Mouse (Mus musculus): ENCODE measurements around the gene Fcamr. TPM values are rescaled to one million over a fixed set of nuclear protein-coding genes. Genes with fewer than 3 reads are reported as not detected.

The Fcamr gene
- total and polyA plus RNA-seq, 3 experiments: not detected

GRCm38 (mm10) chr1:130798037-130798436 lies 2.7 kb upstream of the Fcamr start:
- no peak for DNase-seq (ENCODE audit: low spot score)
- no peaks in the 10 kb centered on the region for H3K9me3 ChIP-seq (replicated peaks)
- no peak overlapping the region for H3K4me3 ChIP-seq (ENCODE audit: low read depth, low read length)
- H3K36me3 ChIP-seq (replicated peaks): no peaks in the 10 kb centered on the region
- no peak for TF ChIP-seq POLR2AphosphoS5 (IDR thresholded peaks at IDR 0.05; ENCODE audit: insufficient replicate concordance, low read depth, low read length)
- TF ChIP-seq GATA2 (IDR thresholded peaks at IDR 0.05; ENCODE audit: borderline replicate concordance, low read depth, low read length): no peak
- TF ChIP-seq CTCF (IDR thresholded peaks at IDR 0.05; ENCODE audit: low read depth, low read length): no peak
- TF ChIP-seq GATA1 (IDR thresholded peaks at IDR 0.05; ENCODE audit: borderline replicate concordance, low read length): no peak
- no peak for TF ChIP-seq TAL1 (conservative IDR thresholded peaks at IDR 0.05; ENCODE audit: low read depth, low read length)
- H3K27me3 ChIP-seq (ENCODE audit: insufficient read depth, low read length): peaks cover 39% of the 10 kb centered on the region
- H3K4me1 ChIP-seq (ENCODE audit: insufficient read depth, low read depth, low read length): no peaks in the 10 kb centered on the region; the same call in 1 of the 2 replicates
- ATAC-seq (ENCODE audit: extremely low read depth, insufficient number of reproducible peaks, low FRiP score, poor library complexity, severe bottlenecking): no peak

GRCm38 (mm10) chr1:130798551-130798950 lies 2.2 kb upstream of the Fcamr start:
- Histone ChIP-seq H3K27me3 (ENCODE audit: insufficient read depth, low read length) (peaks cover 42% of the 10 kb centered on the region), H3K4me1 (ENCODE audit: insufficient read depth, low read depth, low read length) (no peaks in the 10 kb centered on the region; the same call in 1 of the 2 replicates), H3K4me3 (ENCODE audit: low read depth, low read length) (no peak overlapping the region), H3K36me3 (replicated peaks) (no peaks in the 10 kb centered on the region), H3K9me3 (replicated peaks) (no peaks in the 10 kb centered on the region)
- ATAC-seq (ENCODE audit: extremely low read depth, insufficient number of reproducible peaks, low FRiP score, poor library complexity, severe bottlenecking) (no peak), DNase-seq (ENCODE audit: low spot score) (no peak)
- TF ChIP-seq TAL1 (conservative IDR thresholded peaks at IDR 0.05; ENCODE audit: low read depth, low read length) (no peak), POLR2AphosphoS5 (IDR thresholded peaks at IDR 0.05; ENCODE audit: insufficient replicate concordance, low read depth, low read length) (no peak), CTCF (IDR thresholded peaks at IDR 0.05; ENCODE audit: low read depth, low read length) (no peak), GATA1 (IDR thresholded peaks at IDR 0.05; ENCODE audit: borderline replicate concordance, low read length) (no peak), GATA2 (IDR thresholded peaks at IDR 0.05; ENCODE audit: borderline replicate concordance, low read depth, low read length) (no peak)

GRCm38 (mm10) chr1:130799399-130799798 lies 1.3 kb upstream of the Fcamr start:
- no peaks in the 10 kb centered on the region for H3K9me3 ChIP-seq (replicated peaks)
- ATAC-seq (ENCODE audit: extremely low read depth, insufficient number of reproducible peaks, low FRiP score, poor library complexity, severe bottlenecking): no peak
- H3K36me3 ChIP-seq (replicated peaks): no peaks in the 10 kb centered on the region
- peaks cover 44% of the 10 kb centered on the region for H3K27me3 ChIP-seq (ENCODE audit: insufficient read depth, low read length)
- TF ChIP-seq CTCF (IDR thresholded peaks at IDR 0.05; ENCODE audit: low read depth, low read length): no peak
- TF ChIP-seq GATA1 (IDR thresholded peaks at IDR 0.05; ENCODE audit: borderline replicate concordance, low read length): no peak
- no peak for TF ChIP-seq GATA2 (IDR thresholded peaks at IDR 0.05; ENCODE audit: borderline replicate concordance, low read depth, low read length)
- TF ChIP-seq TAL1 (conservative IDR thresholded peaks at IDR 0.05; ENCODE audit: low read depth, low read length): no peak
- no peak for TF ChIP-seq POLR2AphosphoS5 (IDR thresholded peaks at IDR 0.05; ENCODE audit: insufficient replicate concordance, low read depth, low read length)
- DNase-seq (ENCODE audit: low spot score): no peak
- no peak overlapping the region for H3K4me3 ChIP-seq (ENCODE audit: low read depth, low read length)
- H3K4me1 ChIP-seq (ENCODE audit: insufficient read depth, low read depth, low read length): no peaks in the 10 kb centered on the region; the same call in 1 of the 2 replicates

GRCm38 (mm10) chr1:130801511-130801910 lies 809 bp downstream of the Fcamr start:
- no peak for ATAC-seq (ENCODE audit: extremely low read depth, insufficient number of reproducible peaks, low FRiP score, poor library complexity, severe bottlenecking)
- TF ChIP-seq CTCF (IDR thresholded peaks at IDR 0.05; ENCODE audit: low read depth, low read length) (no peak), TAL1 (conservative IDR thresholded peaks at IDR 0.05; ENCODE audit: low read depth, low read length) (no peak), GATA2 (IDR thresholded peaks at IDR 0.05; ENCODE audit: borderline replicate concordance, low read depth, low read length) (no peak), GATA1 (IDR thresholded peaks at IDR 0.05; ENCODE audit: borderline replicate concordance, low read length) (no peak), POLR2AphosphoS5 (IDR thresholded peaks at IDR 0.05; ENCODE audit: insufficient replicate concordance, low read depth, low read length) (no peak)
- no peaks in the 10 kb centered on the region; the same call in 1 of the 2 replicates for H3K4me1 ChIP-seq (ENCODE audit: insufficient read depth, low read depth, low read length)
- H3K27me3 ChIP-seq (ENCODE audit: insufficient read depth, low read length): peaks cover 50% of the 10 kb centered on the region
- no peak for DNase-seq (ENCODE audit: low spot score)
- no peaks in the 10 kb centered on the region for H3K36me3 ChIP-seq (replicated peaks)
- H3K4me3 ChIP-seq (ENCODE audit: low read depth, low read length): no peak overlapping the region
- H3K9me3 ChIP-seq (replicated peaks): no peaks in the 10 kb centered on the region

GRCm38 (mm10) chr1:130802976-130803375 lies 2.3 kb downstream of the Fcamr start:
- Histone ChIP-seq H3K36me3 (replicated peaks) (no peaks in the 10 kb centered on the region), H3K9me3 (replicated peaks) (no peaks in the 10 kb centered on the region), H3K27me3 (ENCODE audit: insufficient read depth, low read length) (peaks cover 50% of the 10 kb centered on the region), H3K4me3 (ENCODE audit: low read depth, low read length) (no peak overlapping the region), H3K4me1 (ENCODE audit: insufficient read depth, low read depth, low read length) (no peaks in the 10 kb centered on the region)
- DNase-seq (ENCODE audit: low spot score) (no peak), ATAC-seq (ENCODE audit: extremely low read depth, insufficient number of reproducible peaks, low FRiP score, poor library complexity, severe bottlenecking) (no peak)
- TF ChIP-seq TAL1 (conservative IDR thresholded peaks at IDR 0.05; ENCODE audit: low read depth, low read length): no peak
- no peak for TF ChIP-seq POLR2AphosphoS5 (IDR thresholded peaks at IDR 0.05; ENCODE audit: insufficient replicate concordance, low read depth, low read length)
- TF ChIP-seq CTCF (IDR thresholded peaks at IDR 0.05; ENCODE audit: low read depth, low read length): no peak
- TF ChIP-seq GATA2 (IDR thresholded peaks at IDR 0.05; ENCODE audit: borderline replicate concordance, low read depth, low read length): no peak
- TF ChIP-seq GATA1 (IDR thresholded peaks at IDR 0.05; ENCODE audit: borderline replicate concordance, low read length): no peak

- ATAC-seq (ENCODE audit: extremely low read depth, insufficient number of reproducible peaks, low FRiP score, poor library complexity, severe bottlenecking) (no peak), DNase-seq (ENCODE audit: low spot score) (no peak)
- H3K9me3 ChIP-seq (replicated peaks): no peaks in the 10 kb centered on the region
- H3K4me1 ChIP-seq (ENCODE audit: insufficient read depth, low read depth, low read length): no peaks in the 10 kb centered on the region
- H3K4me3 ChIP-seq (ENCODE audit: low read depth, low read length): no peak overlapping the region
- peaks cover 54% of the 10 kb centered on the region for H3K27me3 ChIP-seq (ENCODE audit: insufficient read depth, low read length)
- H3K36me3 ChIP-seq (replicated peaks): no peaks in the 10 kb centered on the region
- TF ChIP-seq CTCF (IDR thresholded peaks at IDR 0.05; ENCODE audit: low read depth, low read length) (no peak), GATA2 (IDR thresholded peaks at IDR 0.05; ENCODE audit: borderline replicate concordance, low read depth, low read length) (no peak), TAL1 (conservative IDR thresholded peaks at IDR 0.05; ENCODE audit: low read depth, low read length) (no peak), GATA1 (IDR thresholded peaks at IDR 0.05; ENCODE audit: borderline replicate concordance, low read length) (no peak), POLR2AphosphoS5 (IDR thresholded peaks at IDR 0.05; ENCODE audit: insufficient replicate concordance, low read depth, low read length) (no peak)
Measured at GRCm38 (mm10) chr1:130804279-130804678, 3.6 kb downstream of the Fcamr start.
